Mouse (Mus musculus) stomach, embryonic 15.5 days (tissue): ENCODE measurements around the gene Shank2. TPM values are rescaled to one million over a fixed set of nuclear protein-coding genes. Genes with fewer than 3 reads are reported as not detected.

Source experiments
- ATAC-seq: fragments of 200-750 bp; cut with Nextera tagmentation; 2 replicates; pipeline ENCODE4 v1.8.0; 2017; ENCODE audit warnings: low read depth, moderate number of reproducible peaks, moderate TSS enrichment; ENCODE audit not compliant: insufficient read depth, low FRiP score
- H3K27ac ChIP-seq: fragments of 300-500 bp; sonication (generic); 2 replicates; pipeline ENCODE4 v1.5.1; 2015; ENCODE audit warnings: mild to moderate bottlenecking, inconsistent platforms
- H3K27me3 ChIP-seq: fragments of 300-500 bp; sonication (generic); replicated peaks from 2 replicates; pipeline ENCODE4 v1.6.1; 2015; ENCODE audit warnings: inconsistent platforms
- H3K36me3 ChIP-seq: fragments of 300-500 bp; sonication (generic); 2 replicates; pipeline ENCODE4 v1.6.1; 2015; ENCODE audit warnings: inconsistent platforms
- H3K4me1 ChIP-seq: fragments of 300-500 bp; sonication (generic); 2 replicates; pipeline ENCODE4 v1.6.1; 2015; ENCODE audit warnings: inconsistent platforms
- H3K4me2 ChIP-seq: fragments of 300-500 bp; sonication (generic); 2 replicates; pipeline ENCODE4 v1.6.1; 2015; ENCODE audit warnings: mild to moderate bottlenecking, inconsistent platforms
- H3K4me3 ChIP-seq: fragments of 300-500 bp; sonication (generic); replicated peaks from 2 replicates; pipeline ENCODE4 v1.5.1; 2015; ENCODE audit warnings: inconsistent platforms
- H3K9ac ChIP-seq: fragments of 300-500 bp; sonication (generic); 2 replicates; pipeline ENCODE4 v1.6.1; 2015; ENCODE audit warnings: inconsistent platforms
- H3K9me3 ChIP-seq: fragments of 300-500 bp; sonication (generic); 2 replicates; pipeline ENCODE4 v1.6.1; 2016; ENCODE audit warnings: inconsistent platforms
- WGBS: fragments of 180-500 bp; shearing (Covaris S2); methylation state at CpG from one replicate; pipeline ENCODE4 v1.1.7; 2015; 5-methylcytosine and 5-hydroxymethylcytosine counted together
- polyA plus RNA-seq: library from polyadenylated mRNA; unstranded; fragments of >200 nt; fragmentation: Nextera tagmentation; extraction: Ambion mirVana; gene quantifications from 2 replicates; pipeline ENCODE4 v1.2.1, GENCODE M21; 2015

The Shank2 gene
- polyA plus RNA-seq, 1 experiment from 2014 or later: 2.1 TPM

DNA sequence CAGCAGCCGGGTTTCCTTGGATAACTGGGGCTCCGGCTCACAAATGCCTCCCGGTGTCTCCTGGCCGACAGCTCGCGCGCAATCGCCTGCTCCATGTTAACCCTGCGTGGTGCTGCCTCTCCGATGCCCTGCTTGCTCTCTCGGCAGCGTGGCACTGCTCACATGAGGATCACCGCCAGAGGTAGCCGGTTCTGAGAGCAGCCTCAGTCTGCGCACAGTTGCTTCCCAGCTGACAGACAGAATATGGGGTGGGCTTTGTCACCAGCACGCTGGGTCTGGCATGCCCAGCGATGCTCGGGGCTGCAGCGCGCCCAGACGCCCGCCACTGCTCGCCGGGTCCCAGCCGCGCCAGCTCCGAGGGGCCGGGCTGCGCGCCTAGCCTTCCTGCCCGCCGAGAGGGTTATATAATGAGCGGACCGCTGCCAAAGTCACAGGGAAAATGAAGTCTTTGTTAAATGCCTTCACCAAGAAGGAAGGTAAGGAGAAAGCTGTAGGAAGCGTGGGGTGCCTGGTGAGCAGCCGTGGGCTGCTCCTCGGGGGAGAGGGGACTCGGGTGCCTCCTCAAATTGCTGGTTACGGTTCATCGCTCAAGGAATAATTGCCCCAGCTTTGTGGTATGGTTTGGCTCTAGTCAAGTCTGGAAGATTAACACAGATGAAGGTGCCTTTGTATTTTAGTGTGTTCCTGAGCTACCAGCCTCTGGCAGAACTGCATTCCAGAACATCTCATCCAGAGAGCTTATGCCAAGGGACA is 173.9 kb downstream of the Shank2 start:
- Histone ChIP-seq H3K27ac (no peak overlapping the region), H3K36me3 (no peaks in the 10 kb centered on the region), H3K9me3 (no peaks in the 10 kb centered on the region), H3K9ac (no peak overlapping the region), H3K4me3 (0 out of 2 replicates have a peak overlapping the region, but pooled peaks have one; percentile 9), H3K4me1 (0 out of 2 replicates have a peak, but pooled peaks cover 5% of the 10 kb centered on the region), H3K27me3 (peaks cover 37% of the 10 kb centered on the region), H3K4me2 (peak overlapping the region; percentile 41)
- no peak for ATAC-seq
- WGBS: 8% methylated on average over 40 of the region's 40 CpGs

DNA sequence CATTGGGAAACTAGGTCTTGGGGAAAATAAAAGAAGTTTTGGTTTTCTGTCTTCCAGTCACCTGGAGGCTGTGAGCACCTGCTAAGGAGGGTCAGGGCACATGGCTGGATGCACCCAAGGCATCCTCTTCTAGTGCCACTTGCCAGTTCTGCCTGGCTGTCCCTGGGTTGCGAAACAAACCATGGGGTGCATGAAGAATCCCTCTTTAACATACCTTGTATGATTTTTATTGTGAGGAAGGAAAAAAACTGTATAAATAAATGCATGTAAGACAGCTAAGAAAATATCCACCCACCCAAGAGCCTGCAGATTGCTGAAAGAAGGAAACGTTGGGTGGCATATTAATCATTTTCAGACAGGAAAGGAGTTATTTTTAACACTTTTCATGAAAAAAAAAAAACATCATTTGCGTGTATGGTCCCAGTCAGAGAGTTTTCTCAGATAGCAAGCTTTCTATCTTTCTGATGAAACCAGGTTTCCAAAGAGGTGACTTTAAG is 174.6 kb downstream of the Shank2 start:
- WGBS: 46% methylated on average over 3 of the region's 3 CpGs

DNA sequence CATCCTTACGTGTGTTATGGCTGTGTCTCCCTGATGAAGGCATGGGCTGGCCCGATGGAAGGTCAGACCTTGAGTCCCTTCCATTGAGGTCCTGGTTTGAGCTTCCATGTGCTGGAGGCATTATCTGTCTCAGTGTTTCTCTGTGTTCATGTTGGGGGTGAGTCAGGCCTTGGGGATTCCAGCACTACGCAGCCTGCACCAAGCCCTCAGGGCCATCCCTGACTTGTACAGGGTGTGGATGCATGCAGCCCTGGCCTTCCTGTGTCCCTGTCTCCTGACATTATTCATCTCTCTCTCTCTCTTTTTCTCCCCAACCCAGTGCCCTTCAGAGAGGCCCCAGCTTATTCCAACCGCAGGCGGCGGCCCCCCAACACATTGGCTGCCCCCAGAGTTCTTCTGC is 177.7 kb downstream of the Shank2 start:
- H3K27ac ChIP-seq: no peak overlapping the region
- H3K9me3 ChIP-seq: no peaks in the 10 kb centered on the region
- no peaks in the 10 kb centered on the region for H3K36me3 ChIP-seq
- H3K9ac ChIP-seq: no peak overlapping the region
- peaks cover 30% of the 10 kb centered on the region for H3K27me3 ChIP-seq
- H3K4me1 ChIP-seq: 0 out of 2 replicates have a peak, but pooled peaks cover 5% of the 10 kb centered on the region
- no peak overlapping the region for H3K4me3 ChIP-seq
- no peak for ATAC-seq
- no peak overlapping the region for H3K4me2 ChIP-seq
- WGBS: 88% methylated on average over 6 of the region's 6 CpGs

More for the DNA sequence above, 174.6 kb downstream of the Shank2 start:
- Histone ChIP-seq H3K36me3 (no peaks in the 10 kb centered on the region), H3K4me3 (no peak overlapping the region), H3K9ac (no peak overlapping the region), H3K27ac (no peak overlapping the region), H3K4me2 (no peak overlapping the region), H3K4me1 (0 out of 2 replicates have a peak, but pooled peaks cover 5% of the 10 kb centered on the region), H3K9me3 (no peaks in the 10 kb centered on the region), H3K27me3 (peaks cover 37% of the 10 kb centered on the region)
- no peak for ATAC-seq

DNA sequence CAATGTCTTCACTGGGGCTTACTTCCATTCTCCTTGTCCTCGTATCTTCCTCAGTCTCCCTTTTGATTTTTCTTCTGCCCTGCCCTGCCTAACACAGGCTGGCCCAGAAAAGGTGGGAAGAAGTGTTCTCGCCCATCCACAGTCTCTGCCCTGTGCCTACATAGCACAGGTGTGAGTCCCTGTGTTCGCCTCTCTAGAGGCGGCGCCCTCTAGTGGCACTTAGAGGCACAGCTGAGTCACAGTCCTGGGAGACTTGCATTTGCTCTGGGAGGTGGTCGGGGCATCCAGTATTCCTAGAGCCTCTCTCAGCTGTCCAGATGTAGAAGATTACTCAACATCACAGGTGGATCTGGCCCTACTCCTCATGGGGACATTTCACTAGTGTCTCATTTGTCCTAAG is 179.2 kb downstream of the Shank2 start:
- WGBS: 20% methylated on average over 6 of the region's 6 CpGs
- peaks cover 16% of the 10 kb centered on the region for H3K27me3 ChIP-seq
- H3K9me3 ChIP-seq: no peaks in the 10 kb centered on the region
- H3K4me2 ChIP-seq: no peak overlapping the region
- no peak for ATAC-seq
- no peak overlapping the region for H3K9ac ChIP-seq
- no peak overlapping the region for H3K27ac ChIP-seq
- no peaks in the 10 kb centered on the region for H3K36me3 ChIP-seq
- no peak overlapping the region for H3K4me3 ChIP-seq
- 0 out of 2 replicates have a peak, but pooled peaks cover under 1% of the 10 kb centered on the region for H3K4me1 ChIP-seq

DNA sequence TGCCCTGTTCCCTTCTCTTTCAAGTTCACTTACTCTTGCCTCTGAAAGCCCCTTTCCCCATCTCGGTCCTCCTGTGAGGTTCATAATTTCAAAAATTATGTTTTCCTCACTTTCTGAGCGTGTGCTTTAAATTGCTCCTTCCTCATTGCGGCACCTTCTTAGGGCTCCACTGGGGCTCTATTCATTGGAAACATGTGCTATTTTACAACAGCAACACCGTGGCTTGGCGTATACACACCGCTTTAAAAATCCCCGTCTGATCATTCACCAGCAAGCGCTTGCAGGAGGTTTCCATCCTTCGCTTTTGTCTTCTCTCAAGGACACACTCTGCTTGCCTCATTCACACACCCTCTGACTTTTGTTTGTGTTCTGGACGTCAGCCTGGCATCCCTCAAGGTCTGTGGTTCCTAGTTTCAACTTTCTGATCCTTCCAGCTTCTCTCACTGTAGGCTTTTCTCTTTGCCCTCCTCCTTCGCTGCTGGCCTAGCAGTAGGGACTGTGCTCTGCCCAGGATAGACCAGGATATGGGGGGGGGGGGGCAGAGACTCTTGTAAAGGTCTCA is 186.2 kb downstream of the Shank2 start:
- Histone ChIP-seq H3K9ac (no peak overlapping the region), H3K27ac (no peak overlapping the region), H3K4me3 (no peak overlapping the region), H3K36me3 (no peaks in the 10 kb centered on the region), H3K4me1 (no peaks in the 10 kb centered on the region), H3K9me3 (no peaks in the 10 kb centered on the region), H3K4me2 (no peak overlapping the region), H3K27me3 (no peaks in the 10 kb centered on the region)
- no peak for ATAC-seq
- 78% methylated on average over 11 of the region's 11 CpGs for WGBS

DNA sequence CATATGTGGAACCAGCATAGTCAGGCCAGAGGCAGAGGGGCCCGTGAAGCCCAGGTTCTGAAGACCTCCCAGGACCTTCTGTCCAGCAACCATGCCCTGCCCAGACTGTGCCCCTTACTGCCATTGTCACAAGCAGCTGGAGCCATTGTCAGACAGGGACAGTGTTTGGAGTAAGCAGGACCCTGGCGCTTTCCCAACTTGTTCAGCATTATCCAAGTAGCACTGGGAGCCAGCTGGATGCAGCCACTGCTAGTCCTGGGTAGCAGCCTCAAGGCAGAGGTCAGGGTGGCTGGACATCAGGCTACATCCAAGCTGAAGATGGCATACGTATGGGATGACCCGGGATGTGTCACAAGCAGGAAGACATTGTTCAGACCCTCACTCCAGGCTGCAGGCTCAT is 187.7 kb downstream of the Shank2 start:
- no peak overlapping the region for H3K9ac ChIP-seq
- no peaks in the 10 kb centered on the region for H3K27me3 ChIP-seq
- WGBS: 83% methylated on average over 4 of the region's 4 CpGs
- H3K4me2 ChIP-seq: no peak overlapping the region
- ATAC-seq: no peak
- H3K9me3 ChIP-seq: no peaks in the 10 kb centered on the region
- no peaks in the 10 kb centered on the region for H3K36me3 ChIP-seq
- H3K4me1 ChIP-seq: no peaks in the 10 kb centered on the region
- no peak overlapping the region for H3K4me3 ChIP-seq
- no peak overlapping the region for H3K27ac ChIP-seq

DNA sequence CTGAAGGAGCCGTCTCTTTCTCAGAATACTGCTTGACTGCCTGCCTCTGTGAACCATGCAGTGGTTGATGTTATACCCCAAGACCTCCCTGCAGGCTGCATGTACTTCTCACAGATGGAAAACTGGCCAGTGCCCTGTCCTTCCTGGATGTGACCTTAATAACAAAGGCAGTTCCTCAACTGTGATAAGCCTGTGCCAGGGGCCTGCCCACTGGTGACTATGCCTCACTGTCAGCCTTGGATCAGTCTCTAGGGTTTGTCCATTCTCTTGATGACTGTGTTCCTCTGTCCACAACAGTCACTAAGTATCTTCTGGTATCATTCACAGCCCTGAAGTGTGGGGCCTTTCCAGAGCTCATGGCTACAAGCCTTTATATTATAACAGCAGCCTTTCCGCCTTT is 196.8 kb downstream of the Shank2 start:
- Histone ChIP-seq H3K9ac (no peak overlapping the region), H3K36me3 (no peaks in the 10 kb centered on the region), H3K27ac (no peak overlapping the region), H3K4me2 (no peak overlapping the region), H3K27me3 (no peaks in the 10 kb centered on the region), H3K4me3 (no peak overlapping the region), H3K9me3 (no peaks in the 10 kb centered on the region), H3K4me1 (0 out of 2 replicates have a peak, but pooled peaks cover 3% of the 10 kb centered on the region)
- ATAC-seq: no peak
- WGBS: 91% methylated on average over 2 of the region's 2 CpGs

DNA sequence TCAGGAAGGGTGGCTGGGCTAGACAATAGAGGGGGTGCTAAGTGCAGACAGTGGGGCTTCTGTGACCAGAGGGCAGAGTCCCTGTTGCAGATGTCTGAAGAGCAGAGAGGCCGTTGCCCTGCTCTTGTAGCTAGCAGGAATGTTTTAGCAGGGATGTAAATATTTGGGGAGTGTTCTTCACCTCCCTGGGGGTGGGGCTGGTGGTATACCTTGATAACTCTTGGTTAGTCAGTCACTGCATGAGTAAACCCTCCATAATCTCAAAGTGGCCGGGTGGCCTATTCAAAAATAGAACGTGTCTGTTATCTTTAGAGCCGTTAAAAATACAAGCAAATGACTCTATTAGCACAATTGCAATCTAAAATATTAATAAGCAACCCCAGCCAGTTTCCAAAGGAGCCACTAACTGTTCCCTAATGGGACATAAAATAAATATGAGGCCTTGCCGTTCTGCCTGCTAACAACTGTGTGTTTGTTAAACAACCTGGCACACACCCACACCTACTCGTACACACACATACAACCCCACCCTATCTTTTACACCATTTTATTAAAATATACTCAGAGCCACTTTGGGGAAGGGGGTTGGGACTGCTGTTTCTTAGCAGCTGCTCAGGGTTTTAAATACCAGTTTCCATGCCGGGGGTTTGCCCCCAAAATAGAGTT is 200.4 kb downstream of the Shank2 start:
- H3K9me3 ChIP-seq: no peaks in the 10 kb centered on the region
- WGBS: 45% methylated on average over 7 of the region's 7 CpGs
- H3K27ac ChIP-seq: no peak overlapping the region
- H3K27me3 ChIP-seq: no peaks in the 10 kb centered on the region
- no peak overlapping the region for H3K9ac ChIP-seq
- H3K4me2 ChIP-seq: no peak overlapping the region
- ATAC-seq: peak; percentile 73; the same call in 1 of the 2 replicates
- no peak overlapping the region for H3K4me3 ChIP-seq
- 0 out of 2 replicates have a peak, but pooled peaks cover 3% of the 10 kb centered on the region for H3K4me1 ChIP-seq
- no peaks in the 10 kb centered on the region for H3K36me3 ChIP-seq

DNA sequence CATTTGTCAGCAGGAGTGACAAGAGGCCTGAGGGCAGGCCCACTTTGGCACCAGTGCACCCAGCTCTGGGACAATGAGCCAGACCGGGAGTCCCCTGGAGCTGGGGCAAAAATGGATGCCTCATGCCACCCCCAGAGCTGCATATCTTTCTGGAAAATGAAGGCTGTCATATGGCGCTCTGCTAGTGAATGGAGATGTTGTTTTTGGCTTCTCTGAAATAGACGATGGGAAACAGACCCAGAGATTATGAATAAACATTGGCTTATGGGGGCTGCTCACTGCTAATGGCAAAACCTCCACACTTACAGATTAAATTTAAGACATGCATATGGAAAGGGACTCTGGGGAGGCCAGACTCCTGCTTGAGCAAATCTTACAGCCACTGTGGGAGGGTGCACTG is 202.6 kb downstream of the Shank2 start:
- Histone ChIP-seq H3K27ac (no peak overlapping the region), H3K4me2 (no peak overlapping the region), H3K9ac (no peak overlapping the region), H3K4me3 (no peak overlapping the region), H3K36me3 (no peaks in the 10 kb centered on the region), H3K4me1 (0 out of 2 replicates have a peak, but pooled peaks cover 3% of the 10 kb centered on the region), H3K27me3 (no peaks in the 10 kb centered on the region), H3K9me3 (no peaks in the 10 kb centered on the region)
- no peak for ATAC-seq
- 67% methylated on average over 3 of the region's 3 CpGs for WGBS

DNA sequence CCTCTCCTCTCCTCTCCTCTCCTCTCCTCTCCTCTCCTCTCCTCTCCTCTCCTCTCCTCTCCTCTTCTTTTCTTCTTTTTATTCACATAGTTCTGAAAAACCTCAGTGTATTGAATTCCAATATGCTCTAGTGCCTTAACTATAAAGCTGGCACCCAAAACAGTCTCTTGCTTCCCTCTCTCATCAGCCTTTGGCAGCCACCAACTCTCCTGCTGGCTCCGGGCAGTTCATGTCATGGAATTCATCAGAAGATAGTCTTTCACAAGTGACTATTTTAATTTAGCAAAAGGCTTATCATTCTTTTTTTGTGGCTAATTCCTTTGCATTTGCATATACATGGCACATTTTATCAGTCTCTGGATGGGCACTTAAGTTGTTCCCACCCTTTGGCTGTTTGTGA is 203.4 kb downstream of the Shank2 start:
- H3K36me3 ChIP-seq: no peaks in the 10 kb centered on the region
- H3K4me1 ChIP-seq: 0 out of 2 replicates have a peak, but pooled peaks cover 3% of the 10 kb centered on the region
- no peak overlapping the region for H3K9ac ChIP-seq
- ATAC-seq: no peak
- no peak overlapping the region for H3K4me2 ChIP-seq
- no peaks in the 10 kb centered on the region for H3K9me3 ChIP-seq
- no peak overlapping the region for H3K4me3 ChIP-seq
- H3K27me3 ChIP-seq: no peaks in the 10 kb centered on the region
- H3K27ac ChIP-seq: no peak overlapping the region
- WGBS: 82% methylated on average over 1 of the region's 1 CpGs

DNA sequence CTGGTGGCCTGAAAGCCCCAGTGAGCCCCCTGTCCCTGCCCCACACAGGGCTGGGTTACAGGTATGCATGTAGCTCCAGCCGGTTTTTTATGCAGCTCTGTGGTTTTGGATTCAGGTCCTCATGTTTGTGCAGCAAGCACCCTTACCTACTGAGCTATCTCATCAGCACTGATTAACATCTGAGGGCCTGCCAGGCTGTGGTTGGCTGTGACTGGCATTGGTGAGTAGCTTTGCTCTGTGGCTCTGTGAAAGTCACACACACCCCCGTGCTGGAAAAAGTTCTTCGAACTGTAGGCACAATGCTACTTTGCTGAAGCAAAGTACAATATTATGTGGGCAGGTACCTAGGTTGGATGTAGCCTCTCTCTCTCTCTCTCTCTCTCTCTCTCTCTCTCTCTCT is 204.1 kb downstream of the Shank2 start:
- Histone ChIP-seq H3K9me3 (no peaks in the 10 kb centered on the region), H3K4me1 (0 out of 2 replicates have a peak, but pooled peaks cover 3% of the 10 kb centered on the region), H3K27ac (no peak overlapping the region), H3K4me3 (no peak overlapping the region), H3K4me2 (no peak overlapping the region), H3K27me3 (no peaks in the 10 kb centered on the region), H3K9ac (no peak overlapping the region), H3K36me3 (no peaks in the 10 kb centered on the region)
- no peak for ATAC-seq
- 80% methylated on average over 3 of the region's 3 CpGs for WGBS

DNA sequence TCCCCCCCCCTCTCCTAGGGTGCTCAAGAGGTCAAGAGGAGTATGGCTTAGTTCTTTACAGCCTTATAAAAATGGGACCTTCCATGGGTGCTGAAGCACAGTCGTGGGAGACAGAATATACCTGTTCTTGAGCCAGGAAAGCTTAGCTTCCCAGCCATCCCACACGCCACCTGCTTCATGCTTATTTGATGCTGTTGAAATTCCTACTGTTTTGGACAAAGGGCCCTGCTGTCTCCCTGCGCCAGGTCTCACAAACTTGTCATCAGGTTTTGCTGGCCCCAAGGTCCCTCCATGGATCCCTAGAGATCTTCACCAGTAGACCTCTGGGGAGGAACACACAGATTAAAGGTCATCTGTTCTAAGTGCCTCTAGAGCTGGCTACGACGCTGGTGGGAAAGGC is 204.5 kb downstream of the Shank2 start:
- Histone ChIP-seq H3K36me3 (no peaks in the 10 kb centered on the region), H3K4me1 (0 out of 2 replicates have a peak, but pooled peaks cover 3% of the 10 kb centered on the region), H3K4me2 (no peak overlapping the region), H3K4me3 (no peak overlapping the region), H3K9ac (no peak overlapping the region), H3K27me3 (no peaks in the 10 kb centered on the region), H3K9me3 (no peaks in the 10 kb centered on the region), H3K27ac (no peak overlapping the region)
- WGBS: 76% methylated on average over 5 of the region's 5 CpGs
- ATAC-seq: no peak
